Mouse (Mus musculus): Measurements from ENCODE around the gene Snapc4. TPM values are rescaled to one million over a fixed set of nuclear protein-coding genes. Genes with fewer than 3 reads are reported as not detected.

Snapc4 gene
- 28.1 and 32.8 TPM in 2 replicates for polyA plus RNA-seq (2014; fragmentation: Nextera tagmentation; extraction: Ambion mirVana)

DNA sequence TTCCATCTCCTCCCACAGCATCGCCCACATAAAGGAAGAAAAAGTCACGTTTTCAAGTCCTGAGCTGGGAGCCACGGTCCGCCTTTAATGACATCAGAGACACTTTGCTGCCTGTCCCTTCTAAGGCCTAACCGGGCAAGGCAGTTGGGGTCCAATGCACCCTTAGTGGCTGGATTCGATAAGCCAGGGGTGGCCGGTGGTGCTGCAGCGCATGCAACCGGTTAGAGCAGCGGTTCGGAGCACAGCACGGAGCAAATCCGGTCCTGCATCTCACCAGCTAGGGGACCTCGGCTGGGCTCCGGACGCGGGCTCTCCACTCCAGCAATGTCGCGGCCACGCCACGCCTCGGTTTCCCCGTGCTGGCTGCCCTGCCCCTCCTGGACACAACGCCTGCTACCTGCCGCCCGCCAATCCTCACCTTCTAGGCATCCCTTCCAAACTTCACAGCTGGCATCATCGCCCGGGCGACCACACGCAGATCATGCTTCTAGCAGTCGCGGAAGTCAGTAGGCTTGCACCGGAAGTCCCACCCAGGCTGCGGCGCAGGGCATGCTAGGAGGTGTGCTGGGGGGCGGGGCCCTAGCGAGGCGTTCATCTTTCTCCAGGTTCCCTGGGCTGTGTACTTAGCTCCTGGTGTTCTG, at the start of gene Snapc4:
Gene Snapc4, minus strand, starts transcription at position 523 of the 641 bp plus-strand sequence.
- Histone ChIP-seq H3K9me3 (ENCODE audit: low read depth, low read length) (no peaks in the 10 kb centered on the region), H3K4me1 (ENCODE audit: insufficient read depth) (no peaks in the 10 kb centered on the region), H3K9ac (peak within 1 kb of the TSS; percentile 80), H3K27ac (ENCODE audit: low read depth) (peak within 1 kb of the TSS; percentile 61; the same call in 1 of the 2 replicates), H3K4me2 (peak within 1 kb of the TSS; percentile 92), H3K4me3 (ENCODE audit: low read depth, low read length) (peak within 1 kb of the TSS; percentile 81), H3K27me3 (ENCODE audit: insufficient read depth, low read length) (no peaks in the 10 kb centered on the region), H3K36me3 (ENCODE audit: insufficient read depth) (peaks cover 65% of the 10 kb centered on the region)
- under 1% methylated on average over 38 of the region's 38 CpGs for WGBS
- ATAC-seq (ENCODE audit: insufficient read depth), result peak; percentile 97
- DNase-seq, result peak; percentile 91
- no peak for TF ChIP-seq CTCF (IDR thresholded peaks at IDR 0.05; ENCODE audit: low read depth)

DNA sequence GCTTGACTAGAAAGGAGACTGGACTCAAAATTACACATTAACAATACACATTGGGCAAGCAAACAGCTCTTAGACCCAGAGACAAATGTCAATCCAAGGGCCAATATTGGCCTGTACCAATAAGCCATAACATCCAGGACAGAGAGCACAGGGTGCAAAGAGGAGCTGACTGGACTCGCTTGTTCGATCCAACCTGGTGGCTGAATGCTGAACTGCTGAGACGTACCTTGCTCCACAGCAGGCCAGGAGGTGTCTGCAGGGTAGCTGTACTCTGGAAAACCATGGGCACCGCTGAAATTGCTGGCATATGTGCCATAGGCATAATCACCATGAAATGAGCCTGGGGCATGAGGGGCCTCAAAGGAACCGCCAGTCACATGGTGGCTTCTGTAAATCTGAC, 49.4 kb upstream of the Snapc4 start:
- H3K4me2 ChIP-seq, result no peak overlapping the region
- no peaks in the 10 kb centered on the region for H3K27me3 ChIP-seq (ENCODE audit: insufficient read depth, low read length)
- H3K9ac ChIP-seq, result no peak overlapping the region
- peaks cover 96% of the 10 kb centered on the region for H3K36me3 ChIP-seq (ENCODE audit: insufficient read depth)
- WGBS, result 91% methylated on average over 5 of the region's 5 CpGs
- peak; percentile 2; the same call in 1 of the 2 replicates for TF ChIP-seq CTCF (IDR thresholded peaks at IDR 0.05; ENCODE audit: low read depth)
- no peak overlapping the region for H3K4me3 ChIP-seq (ENCODE audit: low read depth, low read length)
- no peak overlapping the region for H3K27ac ChIP-seq (ENCODE audit: low read depth)
- no peaks in the 10 kb centered on the region for H3K4me1 ChIP-seq (ENCODE audit: insufficient read depth)
- H3K9me3 ChIP-seq (ENCODE audit: low read depth, low read length), result no peaks in the 10 kb centered on the region
- DNase-seq (no peak), ATAC-seq (ENCODE audit: insufficient read depth) (no peak)

DNA sequence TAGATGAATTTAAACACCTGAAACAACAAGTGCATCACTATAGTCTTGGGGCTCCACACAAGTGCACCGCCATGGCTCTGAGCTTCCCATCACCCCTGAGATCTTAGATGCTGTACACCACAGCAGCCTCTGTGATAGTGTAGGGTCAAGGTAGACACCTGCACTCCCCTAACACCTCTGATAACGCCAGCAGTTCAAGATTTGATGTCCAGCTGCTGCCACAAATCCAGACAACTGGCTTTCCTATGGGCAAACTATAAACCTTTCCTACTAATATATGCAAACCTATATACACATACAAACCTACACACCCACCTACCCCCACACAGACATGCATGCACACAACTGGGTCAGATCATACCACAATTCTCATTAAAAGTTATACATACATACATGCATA, 44.1 kb upstream of the Snapc4 start:
- no peak for DNase-seq
- Histone ChIP-seq H3K4me1 (ENCODE audit: insufficient read depth) (no peaks in the 10 kb centered on the region), H3K9me3 (ENCODE audit: low read depth, low read length) (no peaks in the 10 kb centered on the region), H3K27ac (ENCODE audit: low read depth) (no peak overlapping the region), H3K4me3 (ENCODE audit: low read depth, low read length) (no peak overlapping the region), H3K27me3 (ENCODE audit: insufficient read depth, low read length) (no peaks in the 10 kb centered on the region), H3K9ac (no peak overlapping the region), H3K36me3 (ENCODE audit: insufficient read depth) (peaks cover 97% of the 10 kb centered on the region), H3K4me2 (no peak overlapping the region)
- no peak for ATAC-seq (ENCODE audit: insufficient read depth)
- 89% methylated on average over 2 of the region's 2 CpGs for WGBS
- TF ChIP-seq CTCF (IDR thresholded peaks at IDR 0.05; ENCODE audit: low read depth), result no peak

DNA sequence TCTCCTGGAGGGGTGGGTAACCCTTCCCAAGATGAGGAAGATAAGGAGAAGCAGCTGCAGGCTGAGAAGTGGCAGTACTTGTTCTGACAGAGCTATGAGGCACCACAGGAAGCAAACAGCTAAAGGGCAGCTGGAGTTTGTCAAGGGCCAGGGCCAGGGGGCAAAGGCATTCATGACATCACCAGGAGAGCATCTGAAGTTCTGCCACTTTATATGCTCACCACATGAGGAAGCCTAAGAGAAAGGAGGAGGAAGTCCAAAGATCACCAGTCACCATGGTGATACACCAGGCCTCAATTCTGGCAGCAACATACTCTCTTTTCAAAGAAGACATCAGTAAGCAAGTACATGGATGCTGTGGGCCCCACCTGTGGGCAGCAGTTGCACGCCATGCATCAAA, 42.6 kb upstream of the Snapc4 start:
- Histone ChIP-seq H3K4me3 (ENCODE audit: low read depth, low read length) (no peak overlapping the region), H3K36me3 (ENCODE audit: insufficient read depth) (peaks cover 96% of the 10 kb centered on the region), H3K9me3 (ENCODE audit: low read depth, low read length) (no peaks in the 10 kb centered on the region), H3K4me1 (ENCODE audit: insufficient read depth) (no peaks in the 10 kb centered on the region), H3K4me2 (no peak overlapping the region), H3K9ac (no peak overlapping the region), H3K27ac (ENCODE audit: low read depth) (no peak overlapping the region), H3K27me3 (ENCODE audit: insufficient read depth, low read length) (no peaks in the 10 kb centered on the region)
- TF ChIP-seq CTCF (IDR thresholded peaks at IDR 0.05; ENCODE audit: low read depth), result no peak
- DNase-seq, result no peak
- WGBS, result 100% methylated on average over 1 of the region's 1 CpGs
- ATAC-seq (ENCODE audit: insufficient read depth), result no peak

DNA sequence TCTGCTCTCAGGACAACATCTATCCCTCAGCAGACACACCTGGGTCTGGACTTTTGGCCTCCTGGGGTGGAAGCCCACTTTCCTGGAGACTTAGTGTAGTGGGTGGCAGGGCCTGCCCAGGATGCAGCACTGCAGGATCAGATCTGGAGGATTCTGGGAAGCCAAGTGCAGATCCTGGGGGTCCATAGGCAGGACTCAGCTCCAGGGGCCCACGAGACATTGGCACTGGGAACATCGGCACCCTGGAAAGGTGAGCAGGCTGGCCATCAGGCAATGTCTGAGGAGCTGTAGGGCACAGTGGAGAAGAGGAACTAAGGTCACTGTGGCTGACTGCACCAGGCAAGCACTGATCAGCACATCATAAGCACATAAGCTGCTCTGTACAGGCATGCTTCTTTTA, 41.5 kb upstream of the Snapc4 start:
- H3K27me3 ChIP-seq (ENCODE audit: insufficient read depth, low read length), result no peaks in the 10 kb centered on the region
- H3K4me1 ChIP-seq (ENCODE audit: insufficient read depth), result no peaks in the 10 kb centered on the region
- no peak overlapping the region for H3K9ac ChIP-seq
- no peak overlapping the region for H3K4me3 ChIP-seq (ENCODE audit: low read depth, low read length)
- H3K27ac ChIP-seq (ENCODE audit: low read depth), result no peak overlapping the region
- DNase-seq (no peak), ATAC-seq (ENCODE audit: insufficient read depth) (no peak)
- no peaks in the 10 kb centered on the region for H3K9me3 ChIP-seq (ENCODE audit: low read depth, low read length)
- peaks cover 96% of the 10 kb centered on the region for H3K36me3 ChIP-seq (ENCODE audit: insufficient read depth)
- no peak for TF ChIP-seq CTCF (IDR thresholded peaks at IDR 0.05; ENCODE audit: low read depth)
- no peak overlapping the region for H3K4me2 ChIP-seq
- WGBS, result 89% methylated on average over 2 of the region's 2 CpGs

DNA sequence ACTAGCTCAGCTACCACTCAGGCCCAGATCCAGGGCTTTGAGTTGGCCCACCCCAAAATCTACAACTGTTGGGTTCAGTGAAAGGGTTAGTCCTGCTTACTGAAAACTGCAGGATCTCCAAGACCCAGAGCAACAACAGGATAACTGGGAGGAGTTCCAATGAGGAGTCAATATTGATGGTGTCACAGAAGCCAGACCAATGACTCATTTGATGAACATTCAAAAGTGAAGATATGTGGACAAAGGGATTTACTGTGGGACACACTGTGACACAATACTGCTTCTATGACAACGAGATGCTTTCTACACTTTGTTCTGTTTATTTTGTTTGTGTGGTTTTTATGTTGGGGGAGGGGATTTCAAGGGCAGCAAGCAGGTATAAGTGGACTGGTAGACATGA, 37.7 kb upstream of the Snapc4 start:
- H3K4me1 ChIP-seq (ENCODE audit: insufficient read depth), result no peaks in the 10 kb centered on the region
- H3K9ac ChIP-seq, result no peak overlapping the region
- H3K9me3 ChIP-seq (ENCODE audit: low read depth, low read length), result no peaks in the 10 kb centered on the region
- H3K36me3 ChIP-seq (ENCODE audit: insufficient read depth), result peaks cover 95% of the 10 kb centered on the region
- WGBS, result 88% methylated on average over 1 of the region's 1 CpGs
- no peak for TF ChIP-seq CTCF (IDR thresholded peaks at IDR 0.05; ENCODE audit: low read depth)
- H3K4me2 ChIP-seq, result no peak overlapping the region
- H3K27ac ChIP-seq (ENCODE audit: low read depth), result no peak overlapping the region
- no peaks in the 10 kb centered on the region for H3K27me3 ChIP-seq (ENCODE audit: insufficient read depth, low read length)
- no peak overlapping the region for H3K4me3 ChIP-seq (ENCODE audit: low read depth, low read length)
- ATAC-seq (ENCODE audit: insufficient read depth), result no peak
- DNase-seq, result no peak

DNA sequence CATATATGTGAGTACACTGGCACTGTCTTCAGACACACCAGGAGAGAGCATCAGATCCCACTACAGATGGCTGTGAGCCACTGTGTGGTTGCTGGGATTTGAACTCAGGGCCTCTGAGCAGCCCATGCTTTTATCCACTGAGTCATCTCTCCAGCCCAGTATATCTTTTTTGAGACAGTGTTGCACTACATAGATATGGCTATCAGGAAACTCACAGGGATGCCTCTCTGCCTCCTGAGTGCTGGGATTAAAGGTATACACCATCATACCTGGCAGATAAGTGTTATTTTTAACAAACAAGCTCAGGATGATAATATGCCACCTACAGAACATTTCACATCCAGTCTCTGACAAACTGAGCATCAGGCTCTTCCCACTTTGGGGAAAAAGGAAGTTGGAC, 36.6 kb upstream of the Snapc4 start:
- Histone ChIP-seq H3K9ac (no peak overlapping the region), H3K27me3 (ENCODE audit: insufficient read depth, low read length) (no peaks in the 10 kb centered on the region), H3K4me1 (ENCODE audit: insufficient read depth) (no peaks in the 10 kb centered on the region), H3K27ac (ENCODE audit: low read depth) (no peak overlapping the region), H3K4me2 (no peak overlapping the region), H3K36me3 (ENCODE audit: insufficient read depth) (peaks cover 95% of the 10 kb centered on the region), H3K4me3 (ENCODE audit: low read depth, low read length) (no peak overlapping the region), H3K9me3 (ENCODE audit: low read depth, low read length) (no peaks in the 10 kb centered on the region)
- no peak for TF ChIP-seq CTCF (IDR thresholded peaks at IDR 0.05; ENCODE audit: low read depth)
- ATAC-seq (ENCODE audit: insufficient read depth) (no peak), DNase-seq (no peak)

All from lung, embryonic 14.5 days (tissue).